Mouse (Mus musculus) CD8-positive naive resting alpha-beta T cell, adult 57 days (primary cell): ENCODE results near the gene Dkkl1. TPM values are rescaled to one million over a fixed set of nuclear protein-coding genes. Genes with fewer than 3 reads are reported as not detected.

Source experiments
- total RNA-seq: library from RNA; stranded (reverse); gene quantifications from one replicate; pipeline ENCODE4 v1.2.4, GENCODE M21; 2023

Gene Dkkl1
- total RNA-seq = not detected

GRCm38 (mm10) chr7:45211851-45212251, at the start of gene Dkkl1:
TSS of gene Dkkl1 (minus strand) at chr7:45212147.

DNA sequence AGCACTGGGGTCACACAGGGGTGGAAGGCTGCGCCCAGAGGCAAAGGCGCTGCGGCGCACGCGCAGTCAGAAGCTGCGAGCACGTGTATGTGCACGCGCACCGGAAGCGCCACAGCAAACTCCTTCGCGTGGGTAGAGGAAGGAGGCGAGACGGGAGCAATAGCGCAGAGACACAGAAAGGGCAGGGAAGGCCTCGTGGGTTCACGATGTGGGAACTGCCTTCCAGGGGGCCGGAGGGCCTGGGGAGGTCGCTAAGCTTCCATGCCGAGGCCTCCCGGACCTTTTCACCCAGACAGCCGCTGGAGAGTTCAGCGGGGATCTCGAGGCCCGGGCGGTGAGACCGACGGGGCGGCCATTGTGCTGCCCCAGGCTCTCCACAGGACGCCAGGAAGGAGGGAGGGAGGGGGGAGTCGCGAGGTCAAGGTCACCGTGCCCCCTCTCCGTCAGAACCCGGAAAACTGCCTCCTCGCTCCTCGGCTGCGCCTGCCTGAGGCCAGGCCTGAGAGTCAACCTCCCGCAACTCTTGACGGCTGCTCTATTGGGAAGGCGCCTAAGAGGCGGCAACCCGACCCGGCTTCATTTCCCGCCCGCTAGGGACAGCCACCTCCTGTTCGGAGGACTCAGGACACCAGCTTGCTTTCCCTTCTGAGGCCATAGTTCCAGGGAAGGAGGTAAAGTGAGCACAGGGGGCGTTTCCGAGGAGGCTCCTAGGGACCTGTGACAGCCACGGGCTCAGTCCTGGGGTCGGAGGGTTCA, 28.9 kb upstream of the Dkkl1 start, which contains the start of gene Slc6a16:
Slc6a16 (plus strand) TSS at position 453 of the 756 bp plus-strand sequence.

DNA sequence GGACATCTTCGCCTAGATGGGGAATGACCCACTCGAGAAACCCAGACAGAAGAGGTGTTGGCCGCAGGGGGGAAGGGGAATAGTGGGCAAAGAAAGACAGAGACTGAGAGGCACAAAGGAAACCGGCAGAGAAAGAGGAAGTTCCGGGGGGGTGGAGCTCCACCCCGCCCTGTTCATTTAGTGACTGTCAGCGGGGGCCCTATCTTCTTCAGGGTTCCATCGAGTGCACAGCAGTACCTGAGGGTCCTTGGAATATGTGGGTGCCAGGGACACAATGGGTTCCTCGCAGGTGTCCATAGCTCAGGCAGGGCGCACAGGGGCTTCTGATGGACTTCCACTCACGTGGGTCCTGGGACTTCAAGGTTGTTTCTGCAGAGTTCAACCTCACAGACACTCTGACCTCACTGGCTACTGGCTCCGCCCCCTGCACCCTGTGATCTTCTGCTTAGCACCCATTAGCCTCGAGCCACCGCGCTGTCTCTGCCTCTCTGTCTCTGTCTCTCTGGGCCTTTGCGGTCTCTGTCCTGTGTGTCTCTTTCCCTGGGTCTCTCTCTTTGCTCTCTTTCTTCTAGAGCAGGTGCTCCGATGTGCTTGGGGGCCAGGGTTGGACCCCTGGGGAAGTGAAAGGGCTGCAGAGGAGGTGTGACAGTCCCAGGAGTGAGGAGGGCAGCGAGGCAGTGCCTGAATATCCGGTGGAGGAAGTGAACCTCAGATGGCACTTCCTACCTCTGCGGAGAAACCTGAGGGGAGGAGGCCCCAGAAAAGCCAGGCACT, 27.0 kb upstream of the Dkkl1 start, which contains the start of gene Cd37:
Cd37 (minus strand) TSS at position 393 of the 774 bp plus-strand sequence.

GRCm38 (mm10) chr7:45215673-45216441, 3.9 kb upstream of the Dkkl1 start, which contains the start of gene Tead2:
TSS of gene Tead2 (plus strand) at chr7:45215753.

DNA sequence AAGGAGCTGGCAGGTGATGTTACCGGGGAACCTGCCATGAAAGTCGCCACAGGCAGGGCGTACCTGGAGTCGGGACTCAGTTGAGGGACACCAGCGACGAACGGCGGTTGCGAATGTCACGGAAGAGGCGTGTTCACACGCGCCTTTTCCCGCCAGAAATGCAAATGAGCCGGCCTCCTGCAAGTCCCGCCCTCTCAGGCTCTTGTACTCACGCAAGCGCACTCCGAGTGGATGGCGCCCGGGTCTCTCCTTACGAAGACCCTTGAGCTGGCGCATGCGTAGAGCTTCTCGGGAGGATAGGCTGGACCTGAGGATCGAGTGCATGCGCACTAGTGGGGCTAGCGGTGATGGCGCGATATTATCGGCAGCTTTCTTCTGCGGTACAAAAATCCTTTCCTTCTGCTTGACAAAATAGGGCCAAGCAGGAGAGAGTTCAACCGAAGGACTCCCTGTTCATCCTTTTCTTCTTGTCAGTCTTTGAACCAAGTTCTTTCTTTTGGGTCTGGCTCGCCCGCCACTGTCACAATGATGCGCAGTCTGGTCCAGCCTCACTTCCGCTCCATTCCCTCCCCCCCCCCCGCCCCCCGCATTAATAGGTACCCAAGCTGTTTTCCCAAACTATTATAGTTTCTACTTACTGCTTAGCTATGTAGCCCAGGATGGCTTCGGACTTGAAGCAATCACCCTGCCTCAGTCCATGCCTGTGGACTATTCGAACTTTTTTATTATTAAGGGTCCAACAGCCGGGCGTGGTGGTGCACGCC, 7.4 kb downstream of the Dkkl1 start, which contains the start of gene Ccdc155:
Ccdc155 (minus strand) TSS at position 513 of the 764 bp plus-strand sequence.

GRCm38 (mm10) chr7:45180896-45181477, 31.0 kb downstream of the Dkkl1 start, which contains the start of gene Pth2:
TSS of gene Pth2 (plus strand) at chr7:45180995.

DNA sequence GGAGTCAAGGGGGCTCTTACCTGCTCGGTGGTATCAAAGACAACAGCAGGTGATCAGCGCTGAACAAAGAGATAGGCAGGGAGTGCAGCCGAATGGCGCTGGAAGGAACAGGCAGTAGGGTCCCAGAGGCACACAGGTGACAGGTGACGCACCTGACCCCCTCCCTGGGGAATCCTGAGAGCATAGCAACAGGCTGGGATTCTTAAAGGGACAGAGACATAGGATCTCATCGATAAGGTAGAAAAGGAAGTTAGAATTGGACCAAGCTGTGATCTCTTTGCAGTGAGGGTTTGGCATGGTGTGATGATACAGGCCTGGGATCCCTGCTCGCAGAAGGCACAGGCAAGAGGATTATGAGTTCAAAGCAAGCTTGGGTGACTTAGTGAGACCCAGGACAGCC, 32.5 kb downstream of the Dkkl1 start, which contains the start of gene Gfy:
Gfy (minus strand) TSS at position 101 of the 400 bp plus-strand sequence.

GRCm38 (mm10) chr7:45163735-45164490, 48.0 kb downstream of the Dkkl1 start, which contains the start of gene Slc17a7:
TSS of gene Slc17a7 (plus strand) at chr7:45163949.

Other genes with a start within 250 kb of the Dkkl1 start
- not detected for gene Cpt1c, start 237.3 kb downstream of the Dkkl1 start, total RNA-seq
- 147 TPM for gene Prmt1, start 225.6 kb downstream of the Dkkl1 start, total RNA-seq
- gene Irf3, start 214.5 kb downstream of the Dkkl1 start, total RNA-seq = 127 TPM
- 20.4 TPM for gene Bcl2l12, start 213.4 kb downstream of the Dkkl1 start, total RNA-seq
- 77.3 TPM for gene Scaf1, start 195.8 kb downstream of the Dkkl1 start, total RNA-seq
- gene Rras, start 194.2 kb downstream of the Dkkl1 start, total RNA-seq = 11.4 TPM
- gene Prr12, start 159.3 kb downstream of the Dkkl1 start, total RNA-seq = 65.4 TPM
- gene Nosip, start 149.7 kb downstream of the Dkkl1 start, total RNA-seq = 59.3 TPM
- 1.7 TPM for gene Prrg2, start 149.5 kb downstream of the Dkkl1 start, total RNA-seq
- gene Rcn3, start 119.9 kb downstream of the Dkkl1 start, total RNA-seq = 28.4 TPM
- gene Fcgrt, start 108.3 kb downstream of the Dkkl1 start, total RNA-seq = 49.4 TPM
- 3,136 TPM for gene Rps11, start 87.7 kb downstream of the Dkkl1 start, total RNA-seq
- 5,943 TPM for gene Rpl13a, start 83.4 kb downstream of the Dkkl1 start, total RNA-seq
- 1.6 TPM for gene Gm45713, start 75.9 kb downstream of the Dkkl1 start, total RNA-seq
- 167 TPM for gene Flt3l, start 75.7 kb downstream of the Dkkl1 start, total RNA-seq
- gene Pih1d1, start 57.8 kb downstream of the Dkkl1 start, total RNA-seq = 32.4 TPM
- gene Aldh16a1, start 57.6 kb downstream of the Dkkl1 start, total RNA-seq = 60.3 TPM
- not detected for gene Slc17a7, start 48.2 kb downstream of the Dkkl1 start, total RNA-seq
- gene Gfy, start 32.6 kb downstream of the Dkkl1 start, total RNA-seq = not detected
- not detected for gene Pth2, start 31.2 kb downstream of the Dkkl1 start, total RNA-seq
- gene Ccdc155, start 7.3 kb downstream of the Dkkl1 start, total RNA-seq = 0.83 TPM
- gene Tead2, start 3.6 kb upstream of the Dkkl1 start, total RNA-seq = not detected
- gene Cd37, start 27.0 kb upstream of the Dkkl1 start, total RNA-seq = 321 TPM
- gene Slc6a16, start 28.9 kb upstream of the Dkkl1 start, total RNA-seq = not detected
- not detected for gene Slc6a21, start 65.4 kb upstream of the Dkkl1 start, total RNA-seq
- 7.7 TPM for gene Trpm4, start 121.6 kb upstream of the Dkkl1 start, total RNA-seq
- not detected for gene Hrc, start 123.1 kb upstream of the Dkkl1 start, total RNA-seq
- 0.21 TPM for gene Ppfia3, start 154.9 kb upstream of the Dkkl1 start, total RNA-seq
- 1.3 TPM for gene Lin7b, start 158.4 kb upstream of the Dkkl1 start, total RNA-seq
- 624 TPM for gene Snrnp70, start 183.6 kb upstream of the Dkkl1 start, total RNA-seq
- not detected for gene Kcna7, start 193.5 kb upstream of the Dkkl1 start, total RNA-seq
- not detected for gene Ntf5, start 201.5 kb upstream of the Dkkl1 start, total RNA-seq
- gene Lhb, start 208.7 kb upstream of the Dkkl1 start, total RNA-seq = not detected
- gene Gys1, start 222.7 kb upstream of the Dkkl1 start, total RNA-seq = 10.5 TPM
- gene Ruvbl2, start 225.9 kb upstream of the Dkkl1 start, total RNA-seq = 51.4 TPM
- 405 TPM for gene Ftl1, start 247.7 kb upstream of the Dkkl1 start, total RNA-seq